Comparison of ENCODE assay signal across 28 mouse cellular contexts in genomic region chr5:103597604-103598003, GRCm38 (mm10). TPM values are rescaled to one million over a fixed set of nuclear protein-coding genes. Genes with fewer than 3 reads are reported as not detected.
DNase-seq lines count a peak whose midpoint lies in the region; ATAC-seq lines count a peak whose summit lies in the region.
"Had no signal": no experiment of that assay in that cellular context is flagged by ENCODE, and none has a peak within 500 bp of the region (broad histone marks: within the 10 kb centered on the region; RNA-seq: fewer than 3 reads in every experiment).

No protein-coding gene starts in this region.

- H3K4me2 ChIP-seq in midbrain, embryonic 11.5 days, result no peak overlapping the region
- H3K4me2 ChIP-seq: forebrain, embryonic 12.5 days; hindbrain, embryonic 13.5 days; lung, embryonic 14.5 days; neural tube, embryonic 12.5 days had no signal

- ATAC-seq in midbrain, embryonic 11.5 days (ENCODE audit: low FRiP score), result no peak
- ATAC-seq: activated CD4-positive, CD25-positive, alpha-beta regulatory T cell, adult 4 months; intestine, embryonic 16.5 days had no signal

- no peak overlapping the region for H3K9ac ChIP-seq in midbrain, embryonic 11.5 days (ENCODE audit: low read length)
- H3K9ac ChIP-seq: forebrain, embryonic 12.5 days; hindbrain, embryonic 13.5 days; liver, embryonic 14.5 days; lung, embryonic 14.5 days; neural tube, embryonic 12.5 days had no signal

- no peaks in the 10 kb centered on the region for H3K27me3 ChIP-seq in midbrain, embryonic 11.5 days (ENCODE audit: control insufficient read depth, insufficient read depth, low read length)
- H3K27me3 ChIP-seq: forebrain, embryonic 12.5 days; hindbrain, embryonic 13.5 days; neural tube, embryonic 12.5 days had no signal

- no peak overlapping the region for H3K4me3 ChIP-seq in midbrain, embryonic 11.5 days (ENCODE audit: low read depth, low read length)
- H3K4me3 ChIP-seq: forebrain, embryonic 12.5 days; hindbrain, embryonic 13.5 days; midbrain, embryonic 10.5 days; neural tube, embryonic 12.5 days had no signal

- H3K36me3 ChIP-seq in midbrain, embryonic 11.5 days (ENCODE audit: control insufficient read depth, insufficient read depth, low read length), result no peaks in the 10 kb centered on the region
- H3K36me3 ChIP-seq: forebrain, embryonic 12.5 days; hindbrain, embryonic 13.5 days had no signal

- H3K27ac ChIP-seq in midbrain, embryonic 11.5 days (ENCODE audit: low read depth, low read length), result no peak overlapping the region
- H3K27ac ChIP-seq: forebrain, embryonic 12.5 days; hindbrain, embryonic 13.5 days; liver, embryonic 14.5 days; midbrain, embryonic 10.5 days; neural tube, embryonic 12.5 days had no signal

- H3K4me1 ChIP-seq in midbrain, embryonic 11.5 days (ENCODE audit: control insufficient read depth, insufficient read depth, low read length), result no peaks in the 10 kb centered on the region
- H3K4me1 ChIP-seq: midbrain, embryonic 10.5 days; neural tube, embryonic 12.5 days had no signal

- H3K9me3 ChIP-seq in midbrain, embryonic 11.5 days (ENCODE audit: control insufficient read depth, low read length), result no peaks in the 10 kb centered on the region
- H3K9me3 ChIP-seq: forebrain, embryonic 12.5 days; hindbrain, embryonic 13.5 days; midbrain, embryonic 10.5 days; neural tube, embryonic 12.5 days had no signal

- peak; percentile 75 for DNase-seq in brain, adult 2 months (ENCODE audit: low read depth, low spot score)
- DNase-seq in cerebellum, adult 11 months, result peak; percentile 34
- peak; percentile 67 for DNase-seq in cerebellum, adult 9-10 months
- DNase-seq in cerebellum, postnatal 36 days, result peak; percentile 61 to 71
- no peak for DNase-seq in lung, adult 18-20 months
- no peak for DNase-seq in midbrain, embryonic 11.5 days (ENCODE audit: low spot score, missing footprints)
- DNase-seq: adrenal gland, adult 2 months; adrenal gland, postnatal 36 days; B cell, adult 2 months; embryo, embryonic 11 days; gastrocnemius, postnatal 10 days; heart, postnatal 4 days; kidney, adult 8-10 months; kidney, postnatal 14 days; layer of hippocampus, adult 9-11 months; liver; lung, embryonic 14.5 days; right cerebral cortex, postnatal 4 days; thymus, postnatal 4 days had no signal

- 77% methylated on average over 6 of the region's 6 CpGs for WGBS in midbrain, embryonic 11.5 days

RNA-seq across cellular contexts. Expression of gene Slc10a6, which starts 31.6 kb away (rescaled TPM):
- 0.08 and 0.10 TPM in 2 replicates for polyA plus RNA-seq in midbrain, embryonic 11.5 days (2014; fragmentation: Nextera tagmentation; extraction: Ambion mirVana)
- polyA plus RNA-seq: activated CD4-positive, CD25-positive, alpha-beta regulatory T cell, adult 4 months; forebrain, embryonic 12.5 days; liver, embryonic 14.5 days; midbrain, embryonic 10.5 days had no signal

RNA-seq across cellular contexts. Expression of gene 1700016H13Rik, which starts 58.2 kb away (rescaled TPM):
- 0.25 TPM in 1 of 2 replicates, not detected in the other for polyA plus RNA-seq in midbrain, embryonic 11.5 days (2014; fragmentation: Nextera tagmentation; extraction: Ambion mirVana)
- polyA plus RNA-seq: activated CD4-positive, CD25-positive, alpha-beta regulatory T cell, adult 4 months; adrenal gland, adult 2 months; embryonic facial prominence, embryonic 14.5 days; forebrain, embryonic 12.5 days; intestine, embryonic 16.5 days; liver, embryonic 14.5 days; spleen, adult 2 months had no signal

Comparison
In these comparisons a context has a peak if more than half of its experiments do, and no peak if none do; other contexts are left out.
1. DNase-seq: peak in brain, adult 2 months (single experiment), cerebellum, adult 11 months (single experiment), cerebellum, adult 9-10 months (single experiment) and cerebellum, postnatal 36 days (2 of 2); none in lung, adult 18-20 months (0 of 2) and midbrain, embryonic 11.5 days (single experiment).